Comparison of ENCODE assay signal across 8 mouse cellular contexts in the genomic region with DNA sequence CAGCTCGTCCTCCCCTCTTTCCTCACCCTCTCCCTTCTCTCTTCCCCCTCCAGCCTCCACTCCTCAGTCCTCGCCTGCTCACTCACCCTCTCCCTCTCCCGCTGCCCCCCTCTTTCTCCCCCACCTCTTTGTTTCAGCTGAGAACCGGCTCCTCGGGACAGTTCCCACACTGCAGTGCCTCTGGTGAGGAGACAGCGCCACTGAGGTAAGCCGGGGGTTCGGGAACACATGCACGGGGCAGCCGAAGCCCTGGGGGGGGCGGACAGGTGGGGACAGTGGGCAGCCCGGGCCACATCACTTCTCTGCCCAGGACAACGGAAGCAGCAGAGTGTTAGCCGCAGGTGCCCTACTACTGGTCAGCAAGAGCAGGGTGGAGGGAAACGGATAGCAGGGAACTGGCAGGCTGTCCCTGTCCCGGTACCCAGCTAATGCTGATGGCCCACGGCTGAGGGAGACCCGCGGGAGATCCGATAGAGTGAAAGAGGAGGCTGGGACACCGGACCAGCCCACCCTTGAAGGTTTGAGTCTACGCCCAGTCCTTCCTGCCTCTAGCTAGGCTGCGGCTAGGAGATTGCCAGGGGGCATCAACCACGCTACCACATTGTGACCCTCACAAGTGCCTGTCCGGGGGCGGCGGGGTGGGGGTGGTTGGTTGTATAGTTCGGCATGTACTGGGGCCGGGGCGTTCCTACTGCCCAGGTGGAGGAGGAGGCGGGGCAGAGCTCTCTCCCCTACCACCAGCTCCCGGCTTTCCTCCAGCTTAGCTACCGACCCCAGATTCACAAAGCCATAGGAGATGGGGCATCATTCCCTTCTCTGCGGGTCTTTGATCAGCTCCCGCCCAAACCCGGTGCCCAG. TPM values are rescaled to one million over a fixed set of nuclear protein-coding genes. Genes with fewer than 3 reads are reported as not detected.
DNase-seq lines count a peak whose midpoint lies in the region; ATAC-seq and TF ChIP-seq lines count a peak whose summit lies in the region.

No protein-coding gene starts in this region.

- H3K4me3 ChIP-seq in kidney, postnatal 0 days (replicated peaks; ENCODE audit: low read depth, low read length): peak overlapping the region; percentile 33
- H3K4me3 ChIP-seq in kidney, adult 2 months (ENCODE audit: insufficient read depth, low read depth, low read length): no peak overlapping the region
- H3K4me3 ChIP-seq in embryonic facial prominence, embryonic 13.5 days: peak overlapping the region; percentile 46
- peak overlapping the region; percentile 46 for H3K4me3 ChIP-seq in limb, embryonic 12.5 days (replicated peaks)
- peak overlapping the region; percentile 66 for H3K4me3 ChIP-seq in neural tube, embryonic 14.5 days (ENCODE audit: low read depth, low read length)

- intact Hi-C loops in left cerebral cortex, postnatal 25 days (cut with DNase I): no loop called here

- under 1% methylated on average over 36 of the region's 36 CpGs for WGBS in kidney, postnatal 0 days
- 2% methylated on average over 36 of the region's 36 CpGs for WGBS in kidney, adult 2 months
- under 1% methylated on average over 36 of the region's 36 CpGs for WGBS in embryonic facial prominence, embryonic 13.5 days
- WGBS in limb, embryonic 12.5 days: 2% methylated on average over 36 of the region's 36 CpGs
- 0% methylated on average over 36 of the region's 36 CpGs for WGBS in neural tube, embryonic 14.5 days

- H3K4me2 ChIP-seq in kidney, postnatal 0 days (ENCODE audit: low read length): peak overlapping the region; percentile 66
- H3K4me2 ChIP-seq in embryonic facial prominence, embryonic 13.5 days: peak overlapping the region; percentile 88
- peak overlapping the region; percentile 73 for H3K4me2 ChIP-seq in limb, embryonic 12.5 days
- H3K4me2 ChIP-seq in neural tube, embryonic 14.5 days (ENCODE audit: low read depth, low read length): peak overlapping the region; percentile 89

- no peaks in the 10 kb centered on the region for H3K9me3 ChIP-seq in kidney, postnatal 0 days (replicated peaks; ENCODE audit: low read length)
- no peaks in the 10 kb centered on the region for H3K9me3 ChIP-seq in embryonic facial prominence, embryonic 13.5 days
- no peaks in the 10 kb centered on the region for H3K9me3 ChIP-seq in limb, embryonic 12.5 days
- no peaks in the 10 kb centered on the region for H3K9me3 ChIP-seq in neural tube, embryonic 14.5 days (ENCODE audit: control insufficient read depth, low read length)

- TF ChIP-seq CTCF in kidney, postnatal 0 days (IDR thresholded peaks at IDR 0.05; ENCODE audit: low read depth): no peak
- no peak for TF ChIP-seq CTCF in kidney, adult 2 months (conservative IDR thresholded peaks at IDR 0.05; ENCODE audit: insufficient read depth, insufficient read length, low read depth, low read length)

- no peak for TF ChIP-seq POLR2A in kidney, adult 2 months (IDR thresholded peaks at IDR 0.05; ENCODE audit: low read depth, low read length)

- H3K4me1 ChIP-seq in kidney, postnatal 0 days (replicated peaks; ENCODE audit: insufficient read depth, low read length): peaks cover 3% of the 10 kb centered on the region; the same call in 1 of the 2 replicates
- no peaks in the 10 kb centered on the region for H3K4me1 ChIP-seq in kidney, adult 2 months (ENCODE audit: control insufficient read depth, insufficient read depth, low read length)
- H3K4me1 ChIP-seq in embryonic facial prominence, embryonic 13.5 days: peaks cover 21% of the 10 kb centered on the region
- peaks cover 22% of the 10 kb centered on the region for H3K4me1 ChIP-seq in limb, embryonic 12.5 days (replicated peaks)
- H3K4me1 ChIP-seq in neural tube, embryonic 14.5 days (ENCODE audit: control insufficient read depth, insufficient read depth, low read length): peaks cover 20% of the 10 kb centered on the region

- H3K27me3 ChIP-seq in kidney, postnatal 0 days (ENCODE audit: insufficient read depth, low read length): peaks cover 13% of the 10 kb centered on the region; the same call in 1 of the 2 replicates
- H3K27me3 ChIP-seq in kidney, adult 2 months (replicated peaks; ENCODE audit: control insufficient read depth, insufficient read depth, low read length): no peaks in the 10 kb centered on the region
- peaks cover 54% of the 10 kb centered on the region for H3K27me3 ChIP-seq in embryonic facial prominence, embryonic 13.5 days
- peaks cover 76% of the 10 kb centered on the region for H3K27me3 ChIP-seq in limb, embryonic 12.5 days
- no peaks in the 10 kb centered on the region for H3K27me3 ChIP-seq in neural tube, embryonic 14.5 days (ENCODE audit: control insufficient read depth, insufficient read depth, low read length)

- peak; percentile 27 for DNase-seq in kidney, postnatal 0 days (ENCODE audit: low spot score)
- DNase-seq in kidney, adult 2 months: no peak
- DNase-seq in left cerebral cortex, adult 8-10 months (ENCODE audit: low spot score in 2 of 2): no peak
- no peak for DNase-seq in left cerebral cortex, postnatal 25 days (ENCODE audit: low spot score in 2 of 2)

- H3K9ac ChIP-seq in kidney, postnatal 0 days (ENCODE audit: low read depth, low read length): 0 out of 2 replicates have a peak overlapping the region, but pooled peaks have one; percentile 32
- peak overlapping the region; percentile 68 for H3K9ac ChIP-seq in embryonic facial prominence, embryonic 13.5 days
- H3K9ac ChIP-seq in limb, embryonic 12.5 days (replicated peaks): peak overlapping the region; percentile 67
- peak overlapping the region; percentile 91 for H3K9ac ChIP-seq in neural tube, embryonic 14.5 days (replicated peaks; ENCODE audit: low read depth, low read length)

- ATAC-seq in kidney, postnatal 0 days (replicated peaks; ENCODE audit: low FRiP score, low read depth): peak; percentile 55
- peak; percentile 30; the same call in 1 of the 2 replicates for ATAC-seq in embryonic facial prominence, embryonic 13.5 days (ENCODE audit: insufficient number of reproducible peaks, insufficient read depth, low FRiP score, low TSS enrichment, low read depth)
- peak; percentile 34; the same call in 1 of the 2 replicates for ATAC-seq in limb, embryonic 12.5 days (ENCODE audit: insufficient number of reproducible peaks, insufficient read depth, low FRiP score, low TSS enrichment, low read depth)
- ATAC-seq in neural tube, embryonic 14.5 days (ENCODE audit: low read depth): peak; percentile 85
- ATAC-seq in monocyte, adult 5-6 weeks (replicated peaks; ENCODE audit: insufficient number of reproducible peaks, low FRiP score, low TSS enrichment, poor library complexity, severe bottlenecking): no peak

- H3K36me3 ChIP-seq in kidney, postnatal 0 days (ENCODE audit: insufficient read depth, low read length): no peaks in the 10 kb centered on the region
- no peaks in the 10 kb centered on the region for H3K36me3 ChIP-seq in kidney, adult 2 months (ENCODE audit: control insufficient read depth, insufficient read depth, low read length)
- no peaks in the 10 kb centered on the region for H3K36me3 ChIP-seq in embryonic facial prominence, embryonic 13.5 days
- no peaks in the 10 kb centered on the region for H3K36me3 ChIP-seq in limb, embryonic 12.5 days
- no peaks in the 10 kb centered on the region for H3K36me3 ChIP-seq in neural tube, embryonic 14.5 days (ENCODE audit: control insufficient read depth, insufficient read depth, low read length)

- H3K27ac ChIP-seq in kidney, postnatal 0 days: no peak overlapping the region
- H3K27ac ChIP-seq in kidney, adult 2 months (ENCODE audit: insufficient read depth, low read depth, low read length): no peak overlapping the region
- H3K27ac ChIP-seq in embryonic facial prominence, embryonic 13.5 days: no peak overlapping the region
- H3K27ac ChIP-seq in limb, embryonic 12.5 days: no peak overlapping the region
- H3K27ac ChIP-seq in neural tube, embryonic 14.5 days (ENCODE audit: low read depth, low read length): peak overlapping the region; percentile 95

RNA-seq across cellular contexts. Expression of a gene that starts 9.2 kb away (rescaled TPM):
- 11.5 and 14.4 TPM in 2 replicates for polyA plus RNA-seq in kidney, postnatal 0 days (2015; fragmentation: Nextera tagmentation; extraction: Ambion mirVana)
- 168 and 212 TPM in 2 replicates for polyA plus RNA-seq in kidney, adult 2 months (2012; rRNA removed)
- 4.3 and 4.6 TPM in 2 replicates for polyA plus RNA-seq in embryonic facial prominence, embryonic 13.5 days (2015; fragmentation: Nextera tagmentation; extraction: Ambion mirVana)
- 2.8 and 3.1 TPM in 2 replicates for polyA plus RNA-seq in limb, embryonic 12.5 days (2016; fragmentation: Nextera tagmentation; extraction: Ambion mirVana)
- 3.3 and 4.3 TPM in 2 replicates for polyA plus RNA-seq in neural tube, embryonic 14.5 days (2014; fragmentation: Nextera tagmentation; extraction: Ambion mirVana)
- total RNA-seq in left cerebral cortex, adult 8-10 months (2022): 1 to 10 TPM; 3.3 to 4.9 (median 3.9) TPM
- total RNA-seq in monocyte, adult 5-6 weeks (2017): 0.29 to 3.0 TPM (median 0.97 TPM) in 3 replicates
- total RNA-seq in left cerebral cortex, postnatal 25 days (2021): 1 to 10 TPM; 3.3 to 5.3 TPM

RNA-seq across cellular contexts. Expression of a gene that starts 22.0 kb away (rescaled TPM):
- polyA plus RNA-seq in kidney, postnatal 0 days (2015; fragmentation: Nextera tagmentation; extraction: Ambion mirVana): 16.9 and 18.5 TPM in 2 replicates
- polyA plus RNA-seq in kidney, adult 2 months (2012; rRNA removed): 37.6 and 38.9 TPM in 2 replicates
- polyA plus RNA-seq in embryonic facial prominence, embryonic 13.5 days (2015; fragmentation: Nextera tagmentation; extraction: Ambion mirVana): 28.4 and 30.3 TPM in 2 replicates
- 30.1 and 31.3 TPM in 2 replicates for polyA plus RNA-seq in limb, embryonic 12.5 days (2016; fragmentation: Nextera tagmentation; extraction: Ambion mirVana)
- polyA plus RNA-seq in neural tube, embryonic 14.5 days (2014; fragmentation: Nextera tagmentation; extraction: Ambion mirVana): 37.4 and 40.4 TPM in 2 replicates
- 100 to 1,000 TPM; 112 to 132 (median 120) TPM for total RNA-seq in left cerebral cortex, adult 8-10 months (2022)
- 75.8 to 89.5 TPM (median 88.3 TPM) in 3 replicates for total RNA-seq in monocyte, adult 5-6 weeks (2017)
- total RNA-seq in left cerebral cortex, postnatal 25 days (2021): 100 to 1,000 TPM; 136 to 141 TPM

RNA-seq across cellular contexts. Expression of a gene that starts 50.8 kb away (rescaled TPM):
- polyA plus RNA-seq in kidney, postnatal 0 days (2015; fragmentation: Nextera tagmentation; extraction: Ambion mirVana): 33.2 and 35.5 TPM in 2 replicates
- polyA plus RNA-seq in kidney, adult 2 months (2012; rRNA removed): 28.5 and 32.6 TPM in 2 replicates
- 49.3 and 49.5 TPM in 2 replicates for polyA plus RNA-seq in embryonic facial prominence, embryonic 13.5 days (2015; fragmentation: Nextera tagmentation; extraction: Ambion mirVana)
- 60.4 and 60.7 TPM in 2 replicates for polyA plus RNA-seq in limb, embryonic 12.5 days (2016; fragmentation: Nextera tagmentation; extraction: Ambion mirVana)
- polyA plus RNA-seq in neural tube, embryonic 14.5 days (2014; fragmentation: Nextera tagmentation; extraction: Ambion mirVana): 11.1 and 14.4 TPM in 2 replicates
- 10 to 100 TPM; 23.4 to 26.9 (median 24.4) TPM for total RNA-seq in left cerebral cortex, adult 8-10 months (2022)
- total RNA-seq in monocyte, adult 5-6 weeks (2017): 30.2 to 33.6 TPM (median 31.1 TPM) in 3 replicates
- 10 to 100 TPM; 18.0 to 24.7 TPM for total RNA-seq in left cerebral cortex, postnatal 25 days (2021)

RNA-seq across cellular contexts. Expression of a gene that starts 52.2 kb away (rescaled TPM):
- polyA plus RNA-seq in kidney, postnatal 0 days (2015; fragmentation: Nextera tagmentation; extraction: Ambion mirVana): 0.86 and 1.5 TPM in 2 replicates
- polyA plus RNA-seq in kidney, adult 2 months (2012; rRNA removed): 0.59 and 0.62 TPM in 2 replicates
- polyA plus RNA-seq in embryonic facial prominence, embryonic 13.5 days (2015; fragmentation: Nextera tagmentation; extraction: Ambion mirVana): 0.21 and 0.37 TPM in 2 replicates
- polyA plus RNA-seq in limb, embryonic 12.5 days (2016; fragmentation: Nextera tagmentation; extraction: Ambion mirVana): 0.25 and 0.35 TPM in 2 replicates
- 0.21 and 0.40 TPM in 2 replicates for polyA plus RNA-seq in neural tube, embryonic 14.5 days (2014; fragmentation: Nextera tagmentation; extraction: Ambion mirVana)
- 1 to 10 TPM; 1.8 to 2.9 (median 2.2) TPM for total RNA-seq in left cerebral cortex, adult 8-10 months (2022)
- not detected in 3 replicates for total RNA-seq in monocyte, adult 5-6 weeks (2017)
- total RNA-seq in left cerebral cortex, postnatal 25 days (2021): 1 to 10 TPM; 1.8 to 2.7 TPM

RNA-seq across cellular contexts. Expression of a gene that starts 54.1 kb away (rescaled TPM):
- polyA plus RNA-seq in kidney, postnatal 0 days (2015; fragmentation: Nextera tagmentation; extraction: Ambion mirVana): 44.0 and 51.1 TPM in 2 replicates
- 24.4 and 29.7 TPM in 2 replicates for polyA plus RNA-seq in kidney, adult 2 months (2012; rRNA removed)
- polyA plus RNA-seq in embryonic facial prominence, embryonic 13.5 days (2015; fragmentation: Nextera tagmentation; extraction: Ambion mirVana): 60.5 and 65.9 TPM in 2 replicates
- 62.1 and 69.8 TPM in 2 replicates for polyA plus RNA-seq in limb, embryonic 12.5 days (2016; fragmentation: Nextera tagmentation; extraction: Ambion mirVana)
- 44.2 and 48.4 TPM in 2 replicates for polyA plus RNA-seq in neural tube, embryonic 14.5 days (2014; fragmentation: Nextera tagmentation; extraction: Ambion mirVana)
- 10 to 100 TPM; 58.6 to 61.1 (median 59.1) TPM for total RNA-seq in left cerebral cortex, adult 8-10 months (2022)
- total RNA-seq in monocyte, adult 5-6 weeks (2017): 50.2 to 87.3 TPM (median 73.1 TPM) in 3 replicates
- total RNA-seq in left cerebral cortex, postnatal 25 days (2021): 10 to 100 TPM; 55.1 to 59.6 TPM

Comparison
In these comparisons a context has a peak if more than half of its experiments do, and no peak if none do; other contexts are left out.
1. RNA of a gene that starts 9.2 kb away (polyA plus RNA-seq): 168 to 212 TPM in kidney, adult 2 months; 11.5 to 14.4 TPM in kidney, postnatal 0 days, 4.3 to 4.6 TPM in embryonic facial prominence, embryonic 13.5 days, 3.3 to 4.3 TPM in neural tube, embryonic 14.5 days and 2.8 to 3.1 TPM in limb, embryonic 12.5 days; every median in the first group is over 10 times any median in the second.
2. H3K9ac ChIP-seq: peak in every context shown above with its lines; median percentile 91 in neural tube, embryonic 14.5 days; 68 in embryonic facial prominence, embryonic 13.5 days; 67 in limb, embryonic 12.5 days; 32 in kidney, postnatal 0 days.
3. Peak in every context shown above with its lines, with median percentiles within 50 percentile points of each other: H3K4me2 ChIP-seq.